Mouse (Mus musculus) neural tube, postnatal 0 days (tissue): ENCODE measurements around the gene Gm2663. TPM values are rescaled to one million over a fixed set of nuclear protein-coding genes. Genes with fewer than 3 reads are reported as not detected.

ENCODE experiments used
- polyA plus RNA-seq: library from polyadenylated mRNA; unstranded; fragments of >200 nt; fragmentation: Nextera tagmentation; extraction: Ambion mirVana; gene quantifications from 2 replicates; pipeline ENCODE4 v1.2.1, GENCODE M21; 2015

Gm2663 gene
- not detected in 2 replicates for polyA plus RNA-seq

DNA sequence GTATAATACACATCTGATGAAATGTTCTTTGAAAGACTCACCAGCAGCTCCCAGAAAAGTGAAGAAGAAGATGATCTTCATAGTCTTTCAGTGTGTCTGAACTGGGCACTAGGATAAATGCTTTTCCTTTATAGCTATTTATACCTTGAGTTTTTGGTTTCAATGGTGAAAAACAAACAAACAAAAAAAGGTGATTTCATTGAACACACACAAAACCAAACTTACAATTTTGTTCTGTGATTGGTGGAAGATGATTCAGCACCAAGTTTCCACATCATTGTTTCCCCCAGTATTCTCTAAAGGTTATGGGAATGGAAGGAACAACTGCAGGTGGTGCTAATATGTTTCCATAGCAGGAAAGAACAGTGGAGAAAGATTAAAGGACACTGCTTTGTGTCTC lies at the start of gene Gm2663:
Gene Gm2663, minus strand, starts transcription at position 101 of the 400 bp plus-strand sequence.

DNA sequence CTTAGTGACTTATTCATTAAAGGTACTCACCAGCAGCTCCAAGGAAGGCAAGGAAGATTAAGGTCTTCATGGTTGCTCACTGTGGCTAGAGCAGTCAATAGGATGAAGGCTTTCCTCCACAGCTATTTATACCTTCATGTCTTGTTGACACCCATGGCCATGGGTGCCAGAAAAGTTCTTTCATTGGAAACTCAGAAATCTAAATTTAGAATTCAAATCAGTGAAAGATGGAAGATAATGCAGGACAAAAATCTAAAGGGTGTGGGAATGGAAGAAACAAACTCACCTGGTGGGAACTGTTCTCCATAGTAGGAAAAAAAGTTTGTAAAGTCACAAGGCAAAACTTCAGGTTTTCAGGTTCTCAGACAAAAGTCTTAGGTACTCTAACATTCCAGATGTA lies 36.1 kb upstream of the Gm2663 start, which contains the start of gene 2210010C04Rik:
Gene 2210010C04Rik, minus strand, starts transcription at position 101 of the 400 bp plus-strand sequence.

DNA sequence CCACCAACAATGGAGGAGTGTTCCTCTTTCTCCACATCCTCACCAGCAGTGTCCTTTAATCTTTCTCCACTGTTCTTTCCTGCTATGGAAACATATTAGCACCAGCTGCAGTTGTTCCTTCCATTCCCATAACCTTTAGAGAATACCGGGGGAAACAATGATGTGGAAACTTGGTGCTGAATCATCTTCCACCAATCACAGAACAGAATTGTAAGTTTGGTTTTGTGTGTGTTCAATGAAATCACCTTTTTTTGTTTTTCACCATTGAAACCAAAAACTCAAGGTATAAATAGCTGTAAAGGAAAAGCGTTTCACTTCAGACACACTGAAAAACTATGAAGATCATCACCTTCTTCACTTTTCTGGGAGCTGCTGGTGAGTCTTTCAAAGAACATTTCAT lies 34.8 kb downstream of the Gm2663 start, which contains the start of gene 1810009J06Rik:
Gene 1810009J06Rik, plus strand, starts transcription at position 301 of the 400 bp plus-strand sequence.

DNA sequence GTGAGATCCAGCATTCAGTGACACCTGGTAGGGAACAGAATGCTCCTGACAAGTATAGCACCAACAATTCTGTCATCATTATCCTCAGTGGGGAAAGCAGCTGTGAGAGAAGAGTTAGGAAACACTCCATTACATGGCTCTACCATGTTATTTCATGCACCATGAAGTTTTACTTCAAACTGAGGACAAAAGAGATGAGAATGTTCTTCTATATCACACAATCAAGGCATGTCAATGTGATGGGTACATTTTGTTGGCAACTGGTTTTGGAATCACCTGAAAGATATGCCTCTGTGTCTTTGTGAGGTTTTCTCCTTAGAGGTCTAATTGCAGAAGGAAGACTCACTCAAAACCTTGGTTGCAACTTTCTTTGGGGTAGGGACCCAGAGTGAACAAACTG lies 47.5 kb downstream of the Gm2663 start, which contains the start of gene Gm4744:
Gene Gm4744, minus strand, starts transcription at position 101 of the 400 bp plus-strand sequence.

Other genes with a start within 250 kb of the Gm2663 start
- not detected in 2 replicates for gene Moxd2, start 112.0 kb downstream of the Gm2663 start, polyA plus RNA-seq
- not detected in 2 replicates for gene Prss58, start 99.1 kb downstream of the Gm2663 start, polyA plus RNA-seq
- gene 1700074P13Rik, start 58.9 kb downstream of the Gm2663 start, polyA plus RNA-seq, result not detected in 2 replicates
- not detected in 2 replicates for gene Gm4744, start 47.6 kb downstream of the Gm2663 start, polyA plus RNA-seq
- not detected in 2 replicates for gene 1810009J06Rik, start 34.7 kb downstream of the Gm2663 start, polyA plus RNA-seq
- not detected in 2 replicates for gene 2210010C04Rik, start 36.0 kb upstream of the Gm2663 start, polyA plus RNA-seq